Mouse (Mus musculus) heart, embryonic 12.5 days (tissue): Measurements from ENCODE around the gene Smg7. TPM values are rescaled to one million over a fixed set of nuclear protein-coding genes. Genes with fewer than 3 reads are reported as not detected.

Experiments used
- ATAC-seq: fragments of 200-750 bp; cut with Nextera tagmentation; 2 replicates; pipeline ENCODE4 v1.8.0; 2017; ENCODE audit warnings: moderate TSS enrichment, moderate library complexity; ENCODE audit not compliant: insufficient number of reproducible peaks, low FRiP score
- H3K27ac ChIP-seq: fragments of 300-500 bp; sonication (generic); 2 replicates; pipeline ENCODE4 v1.5.1; 2016; ENCODE audit warnings: mild to moderate bottlenecking, moderate library complexity; ENCODE audit not compliant: poor library complexity, severe bottlenecking
- H3K27me3 ChIP-seq: fragments of 300-500 bp; sonication (generic); replicated peaks from 2 replicates; pipeline ENCODE4 v1.6.1; 2016; ENCODE audit warnings: mild to moderate bottlenecking, moderate library complexity
- H3K36me3 ChIP-seq: fragments of 300-500 bp; sonication (generic); 2 replicates; pipeline ENCODE4 v1.6.1; 2016; ENCODE audit warnings: mild to moderate bottlenecking, moderate library complexity
- H3K4me1 ChIP-seq: fragments of 300-500 bp; sonication (generic); replicated peaks from 2 replicates; pipeline ENCODE4 v1.6.1; 2016; ENCODE audit warnings: mild to moderate bottlenecking
- H3K4me2 ChIP-seq: fragments of 300-500 bp; sonication (generic); 2 replicates; pipeline ENCODE4 v1.6.1; 2016; ENCODE audit warnings: mild to moderate bottlenecking, moderate library complexity
- H3K4me3 ChIP-seq: fragments of 300-500 bp; sonication (generic); 2 replicates; pipeline ENCODE4 v1.5.1; 2016; ENCODE audit warnings: mild to moderate bottlenecking
- H3K9ac ChIP-seq: fragments of 300-500 bp; sonication (generic); 2 replicates; pipeline ENCODE4 v1.6.1; 2016; ENCODE audit warnings: mild to moderate bottlenecking, moderate library complexity
- H3K9me3 ChIP-seq: fragments of 300-500 bp; sonication (generic); replicated peaks from 2 replicates; pipeline ENCODE4 v1.6.1; 2016; ENCODE audit warnings: mild to moderate bottlenecking, moderate library complexity
- WGBS: fragments of 180-500 bp; shearing (Covaris S2); methylation state at CpG from one replicate; pipeline ENCODE4 v1.1.7; 2016; 5-methylcytosine and 5-hydroxymethylcytosine counted together
- polyA plus RNA-seq: library from polyadenylated mRNA; unstranded; fragments of >200 nt; fragmentation: Nextera tagmentation; extraction: Ambion mirVana; gene quantifications from 2 replicates; pipeline ENCODE4 v1.2.1, GENCODE M21; 2016

The Smg7 gene
- polyA plus RNA-seq, 1 experiment from 2014 or later: 32.3 TPM

DNA sequence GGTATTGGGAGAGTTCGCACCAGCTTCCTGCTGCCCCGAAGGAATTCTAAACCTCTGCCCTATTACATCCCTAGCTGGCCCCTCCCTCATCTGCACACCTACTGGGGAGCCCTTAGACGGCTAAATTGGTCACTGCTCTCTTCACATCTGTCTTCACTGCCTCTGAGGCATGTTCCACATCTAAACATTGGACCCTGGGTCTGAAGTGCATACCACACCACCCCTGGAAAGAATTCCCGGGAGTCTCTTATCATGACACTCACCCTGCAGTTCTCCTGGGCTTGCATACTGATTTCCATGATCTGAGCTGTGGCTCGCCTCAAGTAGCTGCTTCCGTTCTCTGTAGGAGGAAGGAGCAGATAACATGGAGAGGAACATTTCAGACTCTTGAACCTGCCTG lies 111.6 kb downstream of the Smg7 start:
- 7% methylated on average over 6 of the region's 6 CpGs for WGBS
- no peaks in the 10 kb centered on the region for H3K27me3 ChIP-seq
- 0 out of 2 replicates have a peak overlapping the region, but pooled peaks have one; percentile 1 for H3K4me3 ChIP-seq
- ATAC-seq: peak; percentile 65
- H3K36me3 ChIP-seq: no peaks in the 10 kb centered on the region
- peak overlapping the region; percentile 83 for H3K27ac ChIP-seq
- H3K4me2 ChIP-seq: peak overlapping the region; percentile 48
- no peak overlapping the region for H3K9ac ChIP-seq
- no peaks in the 10 kb centered on the region for H3K9me3 ChIP-seq
- peaks cover 33% of the 10 kb centered on the region for H3K4me1 ChIP-seq

DNA sequence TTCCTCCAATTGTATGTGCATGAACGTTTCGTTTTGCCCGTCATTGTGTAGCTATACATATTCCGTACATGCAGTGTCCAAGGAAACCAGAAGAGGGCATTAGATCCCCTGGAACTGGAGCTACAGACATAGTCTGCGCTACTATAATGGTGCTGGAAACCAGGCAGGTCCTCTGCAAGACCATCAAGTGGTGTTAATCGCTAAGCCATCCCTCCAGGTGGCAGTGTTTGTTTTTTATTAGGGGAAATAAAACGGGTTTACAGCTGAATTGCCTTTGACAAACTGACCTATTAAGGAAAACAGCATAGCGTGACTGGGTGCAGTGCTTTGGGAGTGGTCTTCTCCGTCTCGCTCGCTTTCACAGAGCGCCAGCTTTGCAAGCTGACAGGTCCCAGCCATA lies 112.2 kb downstream of the Smg7 start:
- Histone ChIP-seq H3K27me3 (no peaks in the 10 kb centered on the region), H3K4me1 (peaks cover 31% of the 10 kb centered on the region), H3K27ac (peak overlapping the region; percentile 83), H3K4me2 (peak overlapping the region; percentile 48), H3K4me3 (peak overlapping the region; percentile 1; the same call in 1 of the 2 replicates), H3K9me3 (no peaks in the 10 kb centered on the region), H3K36me3 (no peaks in the 10 kb centered on the region), H3K9ac (no peak overlapping the region)
- WGBS: 28% methylated on average over 12 of the region's 12 CpGs
- 0 out of 2 replicates have a peak, but pooled peaks have one; percentile 53 for ATAC-seq

DNA sequence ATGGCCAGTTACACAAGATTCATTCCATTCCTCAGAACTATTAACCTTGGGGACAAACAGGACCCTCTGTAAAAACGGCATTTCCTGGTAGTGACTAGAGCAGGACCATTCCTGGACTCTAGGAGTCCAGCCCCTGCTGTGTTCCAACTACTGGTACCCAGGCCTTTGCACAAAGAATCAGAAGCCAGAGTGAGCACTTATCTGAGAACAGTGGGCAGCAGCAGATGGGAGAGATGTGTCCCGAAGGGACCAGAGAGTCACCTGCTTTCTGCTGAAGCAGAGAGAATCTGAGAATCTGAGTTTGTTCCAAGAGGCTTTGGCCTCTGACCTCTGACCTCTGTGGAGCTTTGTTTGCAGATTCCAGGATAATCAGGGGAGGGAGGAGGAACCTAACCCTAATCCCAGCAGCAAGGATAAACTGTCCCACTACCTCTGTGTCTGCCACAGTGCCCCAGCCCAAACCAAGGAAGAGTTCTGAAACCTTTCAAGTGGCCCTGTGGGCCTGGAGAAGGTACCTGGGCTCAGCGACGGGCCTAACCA lies 114.3 kb downstream of the Smg7 start:
- no peaks in the 10 kb centered on the region for H3K9me3 ChIP-seq
- no peak overlapping the region for H3K27ac ChIP-seq
- WGBS: 59% methylated on average over 4 of the region's 4 CpGs
- no peak for ATAC-seq
- H3K4me1 ChIP-seq: peaks cover 23% of the 10 kb centered on the region
- no peaks in the 10 kb centered on the region for H3K36me3 ChIP-seq
- H3K27me3 ChIP-seq: no peaks in the 10 kb centered on the region
- no peak overlapping the region for H3K4me3 ChIP-seq
- H3K9ac ChIP-seq: no peak overlapping the region
- no peak overlapping the region for H3K4me2 ChIP-seq

Other genes starting within 250 kb of the Smg7 start
- not detected in 2 replicates for gene Apobec4, start 152.1 kb downstream of the Smg7 start, polyA plus RNA-seq
- 66.1 and 73.5 TPM in 2 replicates for gene Rgl1, start 136.3 kb downstream of the Smg7 start, polyA plus RNA-seq
- gene Arpc5, start 136.1 kb downstream of the Smg7 start, polyA plus RNA-seq: 245 and 249 TPM in 2 replicates
- 3.4 and 4.4 TPM in 2 replicates for gene Ncf2, start 102.5 kb downstream of the Smg7 start, polyA plus RNA-seq
- 0.98 and 1.2 TPM in 2 replicates for gene Nmnat2, start 52.3 kb upstream of the Smg7 start, polyA plus RNA-seq